Mouse (Mus musculus) myocyte (in vitro differentiated cells): ENCODE data around the gene Sprr2a2. TPM values are rescaled to one million over a fixed set of nuclear protein-coding genes. Genes with fewer than 3 reads are reported as not detected.
"Not testable (repeated sequence)": the region's sequence is repeated elsewhere in the genome, so short reads cannot be mapped to it uniquely, and the experiment has no call there.

Source experiments
- H3K27me3 ChIP-seq: one replicate; pipeline ENCODE4 v1.6.1; 2011; ENCODE audit not compliant: control insufficient read depth, insufficient read depth, insufficient read length
- H3K36me3 ChIP-seq: one replicate; pipeline ENCODE4 v1.6.1; 2011; ENCODE audit not compliant: control insufficient read depth, insufficient read depth
- H3K4me2 ChIP-seq: one replicate; pipeline ENCODE4 v1.6.1; 2011; ENCODE audit warnings: low read depth, control low read depth
- H3K4me3 ChIP-seq: one replicate; pipeline ENCODE4 v1.5.1; 2011; ENCODE audit warnings: mild to moderate bottlenecking, control low read depth, moderate library complexity
- H3K79me2 ChIP-seq: one replicate; pipeline ENCODE4 v1.6.1; 2011; ENCODE audit not compliant: control insufficient read depth, insufficient read depth
- H3ac ChIP-seq: one replicate; pipeline ENCODE4 v1.6.1; 2011; ENCODE audit not compliant: control insufficient read depth, insufficient read length
- polyA plus RNA-seq: library from polyadenylated mRNA; unstranded; fragments of >200 nt; fragmentation: generic; extraction: Trizol; gene quantifications from one replicate; pipeline ENCODE4 v1.2.1, GENCODE M21; 2012; ENCODE audit warnings: missing spikeins

Sprr2a2 gene
- polyA plus RNA-seq, 1 experiment: 2.1 TPM

GRCm38 (mm10) chr3:92227410-92227809 is 11.7 kb downstream of the Sprr2a2 start:
- H3K4me3 ChIP-seq, H3K4me2 ChIP-seq, H3K79me2 ChIP-seq, H3K36me3 ChIP-seq, H3ac ChIP-seq, H3K27me3 ChIP-seq: not testable (repeated sequence)

GRCm38 (mm10) chr3:92236463-92237189 is 20.9 kb downstream of the Sprr2a2 start:
- H3K4me3 ChIP-seq, H3K27me3 ChIP-seq, H3K4me2 ChIP-seq, H3ac ChIP-seq, H3K79me2 ChIP-seq, H3K36me3 ChIP-seq: not testable (repeated sequence)

GRCm38 (mm10) chr3:92238736-92239135 is 23.0 kb downstream of the Sprr2a2 start:
- not testable (repeated sequence) for H3K79me2 ChIP-seq, H3ac ChIP-seq, H3K4me3 ChIP-seq, H3K27me3 ChIP-seq, H3K36me3 ChIP-seq, H3K4me2 ChIP-seq

GRCm38 (mm10) chr3:92239197-92239596 is 23.5 kb downstream of the Sprr2a2 start:
- not testable (repeated sequence) for H3ac ChIP-seq, H3K27me3 ChIP-seq, H3K4me2 ChIP-seq, H3K4me3 ChIP-seq, H3K79me2 ChIP-seq, H3K36me3 ChIP-seq

GRCm38 (mm10) chr3:92244833-92245232 is 29.1 kb downstream of the Sprr2a2 start:
- H3K4me3 ChIP-seq, H3K79me2 ChIP-seq, H3K27me3 ChIP-seq, H3K4me2 ChIP-seq, H3K36me3 ChIP-seq, H3ac ChIP-seq: not testable (repeated sequence)

GRCm38 (mm10) chr3:92246245-92246644 is 30.5 kb downstream of the Sprr2a2 start:
- H3ac ChIP-seq, H3K36me3 ChIP-seq, H3K4me2 ChIP-seq, H3K4me3 ChIP-seq, H3K27me3 ChIP-seq, H3K79me2 ChIP-seq: not testable (repeated sequence)

- not testable (repeated sequence) for H3K36me3 ChIP-seq, H3K79me2 ChIP-seq, H3K27me3 ChIP-seq, H3K4me2 ChIP-seq, H3ac ChIP-seq, H3K4me3 ChIP-seq
Observed at GRCm38 (mm10) chr3:92248494-92248893, 32.8 kb downstream of the Sprr2a2 start.

GRCm38 (mm10) chr3:92250450-92250849 is 34.7 kb downstream of the Sprr2a2 start:
- H3K79me2 ChIP-seq, H3K4me2 ChIP-seq, H3K27me3 ChIP-seq, H3K4me3 ChIP-seq, H3ac ChIP-seq, H3K36me3 ChIP-seq: not testable (repeated sequence)

- H3K4me3 ChIP-seq, H3ac ChIP-seq, H3K36me3 ChIP-seq, H3K79me2 ChIP-seq, H3K27me3 ChIP-seq, H3K4me2 ChIP-seq: not testable (repeated sequence)
Observed at GRCm38 (mm10) chr3:92253860-92254259, 38.1 kb downstream of the Sprr2a2 start.

GRCm38 (mm10) chr3:92258526-92258925 is 42.8 kb downstream of the Sprr2a2 start:
- not testable (repeated sequence) for H3K27me3 ChIP-seq, H3K4me2 ChIP-seq

GRCm38 (mm10) chr3:92263462-92263861 is 47.7 kb downstream of the Sprr2a2 start:
- not testable (repeated sequence) for H3K36me3 ChIP-seq, H3K27me3 ChIP-seq, H3K4me3 ChIP-seq, H3K4me2 ChIP-seq, H3ac ChIP-seq, H3K79me2 ChIP-seq

More at GRCm38 (mm10) chr3:92258526-92258925, 42.8 kb downstream of the Sprr2a2 start:
- not testable (repeated sequence) for H3K4me3 ChIP-seq, H3K79me2 ChIP-seq, H3ac ChIP-seq, H3K36me3 ChIP-seq

- not testable (repeated sequence) for H3K4me3 ChIP-seq, H3K36me3 ChIP-seq, H3ac ChIP-seq, H3K79me2 ChIP-seq, H3K27me3 ChIP-seq, H3K4me2 ChIP-seq
Observed at GRCm38 (mm10) chr3:92271414-92271985, 55.8 kb downstream of the Sprr2a2 start.

GRCm38 (mm10) chr3:92273504-92273903 is 57.8 kb downstream of the Sprr2a2 start:
- H3K27me3 ChIP-seq, H3K36me3 ChIP-seq, H3K4me2 ChIP-seq, H3K4me3 ChIP-seq, H3K79me2 ChIP-seq, H3ac ChIP-seq: not testable (repeated sequence)
